Comparison of ENCODE assay signal across 26 mouse cellular contexts in genomic region chr1:51704610-51705009, GRCm38 (mm10).
"Had no signal": no experiment of that assay in that cellular context is flagged by ENCODE, and none has a peak within 500 bp of the region (broad histone marks: within the 10 kb centered on the region; RNA-seq: fewer than 3 reads in every experiment).

No protein-coding gene starts in this region.

- ATAC-seq: forebrain, embryonic 13.5 days; forebrain, embryonic 14.5 days; forebrain, embryonic 15.5 days; forebrain, embryonic 16.5 days; forebrain, postnatal 0 days had no signal

- DNase-seq: cerebellum, adult 9-11 months; cerebellum, postnatal 10 days; cerebellum, postnatal 14 days; cerebellum, postnatal 25 days; cerebellum, postnatal 36 days; embryo, embryonic 11 days; forebrain, postnatal 0 days; gastrocnemius, adult 2 months; gastrocnemius, postnatal 10 days; gastrocnemius, postnatal 14 days; gastrocnemius, postnatal 25 days; gastrocnemius, postnatal 36 days; heart, adult 11 months; heart, adult 18-20 months; heart, adult 2 months had no signal

- H3K4me1 ChIP-seq: embryonic facial prominence, embryonic 10.5 days; embryonic facial prominence, embryonic 12.5 days; embryonic facial prominence, embryonic 13.5 days; embryonic facial prominence, embryonic 15.5 days; forebrain, embryonic 10.5 days; forebrain, embryonic 12.5 days; forebrain, embryonic 13.5 days; forebrain, embryonic 15.5 days had no signal

- H3K9me3 ChIP-seq: embryonic facial prominence, embryonic 10.5 days; embryonic facial prominence, embryonic 12.5 days; embryonic facial prominence, embryonic 15.5 days; forebrain, embryonic 12.5 days; forebrain, embryonic 13.5 days; forebrain, embryonic 15.5 days had no signal

- H3K27ac ChIP-seq: embryonic facial prominence, embryonic 10.5 days; embryonic facial prominence, embryonic 12.5 days; embryonic facial prominence, embryonic 13.5 days; embryonic facial prominence, embryonic 15.5 days; forebrain, embryonic 10.5 days; forebrain, embryonic 12.5 days; forebrain, embryonic 13.5 days; forebrain, embryonic 15.5 days; gastrocnemius, adult 2 months; heart, adult 2 months had no signal

- H3K27me3 ChIP-seq: embryonic facial prominence, embryonic 12.5 days; embryonic facial prominence, embryonic 13.5 days; embryonic facial prominence, embryonic 15.5 days; forebrain, embryonic 12.5 days; forebrain, embryonic 13.5 days; forebrain, embryonic 15.5 days had no signal

- H3K4me2 ChIP-seq: embryonic facial prominence, embryonic 12.5 days; embryonic facial prominence, embryonic 13.5 days; embryonic facial prominence, embryonic 15.5 days; forebrain, embryonic 12.5 days; forebrain, embryonic 13.5 days; forebrain, embryonic 15.5 days had no signal

- H3K9ac ChIP-seq: embryonic facial prominence, embryonic 12.5 days; embryonic facial prominence, embryonic 13.5 days; embryonic facial prominence, embryonic 15.5 days; forebrain, embryonic 12.5 days; forebrain, embryonic 13.5 days; forebrain, embryonic 15.5 days; forebrain, postnatal 0 days had no signal

- H3K4me3 ChIP-seq: embryonic facial prominence, embryonic 10.5 days; embryonic facial prominence, embryonic 12.5 days; embryonic facial prominence, embryonic 13.5 days; embryonic facial prominence, embryonic 15.5 days; erythroblast, embryonic 14.5 days; forebrain, embryonic 10.5 days; forebrain, embryonic 12.5 days; forebrain, embryonic 13.5 days; forebrain, embryonic 15.5 days; gastrocnemius, adult 2 months; heart, adult 2 months had no signal

- H3K36me3 ChIP-seq: embryonic facial prominence, embryonic 10.5 days; embryonic facial prominence, embryonic 12.5 days; embryonic facial prominence, embryonic 13.5 days; embryonic facial prominence, embryonic 15.5 days; forebrain, embryonic 10.5 days; forebrain, embryonic 12.5 days; forebrain, embryonic 15.5 days had no signal
